Mouse (Mus musculus): ENCODE measurements around the gene Spocd1. TPM values are rescaled to one million over a fixed set of nuclear protein-coding genes. Genes with fewer than 3 reads are reported as not detected.

Spocd1 gene
- polyA plus RNA-seq, 1 experiment from 2014 or later, result 0.22 TPM

DNA sequence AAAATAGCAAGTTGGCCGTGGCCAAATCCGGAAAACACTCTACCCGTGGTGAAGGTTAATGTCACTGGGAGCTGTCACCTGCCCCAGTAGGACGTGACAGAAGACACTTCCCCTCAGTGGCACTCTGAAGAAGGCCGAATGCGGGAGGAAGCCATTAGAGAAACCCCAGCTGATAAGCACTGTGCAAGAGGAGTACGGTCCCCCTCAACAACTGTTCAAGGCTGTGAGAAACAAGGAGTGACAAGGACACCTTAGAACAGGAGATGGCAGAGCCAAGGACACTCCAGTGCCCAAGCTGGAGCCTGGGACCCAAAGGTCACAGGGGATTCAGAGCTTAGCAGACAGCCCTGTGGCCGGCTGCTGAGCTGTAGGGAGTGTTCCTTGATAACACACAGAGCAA lies 2.5 kb upstream of the Spocd1 start:
- ATAC-seq (replicated peaks; ENCODE audit: extremely low read depth, insufficient read depth, low FRiP score), result peak; percentile 84
- Histone ChIP-seq H3K4me1 (ENCODE audit: control insufficient read depth, insufficient read depth, low read length) (peaks cover 28% of the 10 kb centered on the region), H3K36me3 (ENCODE audit: control insufficient read depth, insufficient read depth) (no peaks in the 10 kb centered on the region), H3K4me3 (ENCODE audit: low read length) (no peak overlapping the region), H3K9me3 (replicated peaks; ENCODE audit: control insufficient read depth, low read length) (no peaks in the 10 kb centered on the region), H3K4me2 (ENCODE audit: low read depth, low read length) (peak overlapping the region; percentile 33), H3K9ac (ENCODE audit: low read length) (peak overlapping the region; percentile 38), H3K27ac (ENCODE audit: low read length) (peak overlapping the region; percentile 95), H3K27me3 (ENCODE audit: control insufficient read depth, insufficient read depth, low read length) (no peaks in the 10 kb centered on the region)
- 6% methylated on average over 8 of the region's 8 CpGs for WGBS

DNA sequence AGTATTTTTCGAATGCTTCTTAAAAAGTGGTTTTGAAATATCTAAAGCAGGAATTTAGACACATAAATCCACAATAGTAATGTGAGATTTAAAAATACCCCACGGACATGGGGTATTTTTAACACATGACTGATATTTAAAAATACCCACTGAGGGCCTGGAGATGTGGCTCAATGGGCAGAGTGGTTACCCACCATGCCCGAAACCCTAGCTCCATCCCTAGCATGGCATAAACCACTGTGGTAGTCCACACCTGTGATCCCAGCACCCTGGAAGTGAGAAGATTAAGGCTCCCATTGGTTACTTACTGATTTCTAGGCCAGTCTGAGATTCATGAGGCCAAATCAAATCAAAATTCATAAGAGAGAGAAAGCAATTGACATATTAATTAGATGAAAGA lies 2.0 kb upstream of the Spocd1 start:
- peaks cover 24% of the 10 kb centered on the region for H3K4me1 ChIP-seq (ENCODE audit: control insufficient read depth, insufficient read depth, low read length)
- WGBS, result 39% methylated on average over 3 of the region's 3 CpGs
- no peaks in the 10 kb centered on the region for H3K9me3 ChIP-seq (replicated peaks; ENCODE audit: control insufficient read depth, low read length)
- H3K9ac ChIP-seq (ENCODE audit: low read length), result no peak overlapping the region
- H3K4me2 ChIP-seq (ENCODE audit: low read depth, low read length), result no peak overlapping the region
- H3K4me3 ChIP-seq (ENCODE audit: low read length), result no peak overlapping the region
- ATAC-seq (replicated peaks; ENCODE audit: extremely low read depth, insufficient read depth, low FRiP score), result no peak
- H3K36me3 ChIP-seq (ENCODE audit: control insufficient read depth, insufficient read depth), result no peaks in the 10 kb centered on the region
- H3K27me3 ChIP-seq (ENCODE audit: control insufficient read depth, insufficient read depth, low read length), result no peaks in the 10 kb centered on the region
- H3K27ac ChIP-seq (ENCODE audit: low read length), result peak overlapping the region; percentile 95

DNA sequence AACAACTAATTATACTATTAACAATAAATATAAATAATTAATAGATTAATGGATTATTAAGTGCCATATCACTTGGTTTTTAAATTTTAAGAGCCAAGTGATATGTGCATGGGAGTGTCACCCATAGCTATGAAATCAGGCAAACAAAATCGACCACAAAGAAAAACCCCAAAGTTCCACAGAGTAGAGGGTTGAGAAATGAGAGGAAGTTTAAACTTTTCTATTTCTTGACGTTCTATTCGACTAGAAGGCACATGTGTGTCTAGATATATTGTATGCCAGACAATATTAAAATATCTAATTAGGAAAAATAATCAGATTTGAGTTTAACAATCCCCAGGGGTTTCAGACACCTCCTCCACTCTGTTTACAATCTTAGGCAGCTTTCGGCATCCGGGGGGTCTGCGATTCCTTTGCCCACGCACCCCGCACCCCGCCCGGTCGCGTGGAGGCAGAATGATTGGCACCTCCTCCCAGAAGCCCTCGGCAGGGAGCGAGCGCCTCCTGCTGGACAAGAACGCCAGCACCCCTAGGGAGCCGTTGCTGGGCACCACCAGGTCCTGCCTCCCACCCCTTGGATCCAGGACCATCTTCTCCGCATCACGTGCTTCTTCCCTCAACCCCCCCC lies 811 bp upstream of the Spocd1 start:
- Histone ChIP-seq H3K27ac (ENCODE audit: low read length) (no peak overlapping the region), H3K4me3 (ENCODE audit: low read length) (peak overlapping the region; percentile 32), H3K4me2 (ENCODE audit: low read depth, low read length) (peak overlapping the region; percentile 61), H3K36me3 (ENCODE audit: control insufficient read depth, insufficient read depth) (no peaks in the 10 kb centered on the region), H3K9me3 (replicated peaks; ENCODE audit: control insufficient read depth, low read length) (no peaks in the 10 kb centered on the region), H3K9ac (ENCODE audit: low read length) (peak overlapping the region; percentile 39), H3K4me1 (ENCODE audit: control insufficient read depth, insufficient read depth, low read length) (peaks cover 24% of the 10 kb centered on the region), H3K27me3 (ENCODE audit: control insufficient read depth, insufficient read depth, low read length) (no peaks in the 10 kb centered on the region)
- 6% methylated on average over 17 of the region's 19 CpGs for WGBS
- no peak for ATAC-seq (replicated peaks; ENCODE audit: extremely low read depth, insufficient read depth, low FRiP score)

DNA sequence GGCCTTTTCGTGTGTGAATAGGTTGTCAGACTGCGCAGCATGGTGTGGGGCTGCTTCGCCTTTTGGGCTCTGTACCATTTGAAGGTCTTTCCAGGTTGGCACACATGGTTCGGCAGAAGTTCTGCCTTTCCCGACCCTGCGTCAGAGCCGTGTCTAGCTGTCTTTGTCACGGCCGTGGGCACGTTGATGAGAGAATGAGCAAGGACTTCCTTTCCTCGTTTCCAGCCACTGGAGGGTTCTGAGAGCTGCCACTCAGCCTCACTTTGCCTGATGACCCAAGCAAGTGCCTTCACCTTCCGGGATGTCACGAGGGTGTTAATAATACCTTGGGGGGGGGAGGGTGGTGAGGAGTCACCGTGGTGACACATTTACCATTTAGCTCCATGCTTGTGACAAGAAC lies 4.6 kb downstream of the Spocd1 start:
- Histone ChIP-seq H3K36me3 (ENCODE audit: control insufficient read depth, insufficient read depth) (no peaks in the 10 kb centered on the region), H3K9ac (ENCODE audit: low read length) (no peak overlapping the region)
- WGBS, result 64% methylated on average over 14 of the region's 14 CpGs

DNA sequence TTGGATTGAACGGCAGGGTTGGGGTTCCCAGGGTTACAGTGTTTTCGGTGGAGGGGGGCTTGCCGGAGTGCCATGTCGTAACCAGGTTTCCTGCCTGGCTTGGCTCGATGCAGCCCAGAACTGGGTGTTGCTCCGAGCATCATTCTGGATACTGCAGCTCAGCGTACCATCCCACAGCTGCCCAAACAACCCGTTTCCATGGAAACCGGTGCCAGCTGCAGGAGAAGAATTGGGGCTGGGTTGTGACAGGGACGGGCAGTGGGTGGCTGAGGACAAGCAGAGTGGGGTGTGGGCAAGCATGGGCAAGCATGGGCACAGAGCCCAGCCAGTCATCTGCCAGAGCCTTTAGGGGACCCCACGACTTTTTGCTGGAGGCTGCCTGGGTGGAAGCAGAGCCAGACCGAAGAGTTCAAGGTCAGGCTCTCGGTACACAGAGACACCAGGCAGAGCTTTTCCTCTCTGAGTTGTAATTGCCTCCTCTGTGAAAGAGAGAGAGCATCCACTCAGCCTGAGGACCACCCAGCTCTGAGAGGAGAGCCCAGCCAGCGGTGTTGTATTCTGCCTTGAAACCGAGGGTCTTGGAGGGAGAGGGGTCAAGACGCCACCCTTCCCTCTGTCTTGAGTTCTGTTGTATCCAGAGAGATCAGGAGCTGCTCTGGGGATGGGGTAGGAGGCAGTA lies 5.3 kb downstream of the Spocd1 start:
- Histone ChIP-seq H3K9me3 (replicated peaks; ENCODE audit: control insufficient read depth, low read length) (no peaks in the 10 kb centered on the region), H3K4me1 (ENCODE audit: control insufficient read depth, insufficient read depth, low read length) (no peaks in the 10 kb centered on the region), H3K4me3 (ENCODE audit: low read length) (no peak overlapping the region), H3K27me3 (ENCODE audit: control insufficient read depth, insufficient read depth, low read length) (no peaks in the 10 kb centered on the region), H3K4me2 (ENCODE audit: low read depth, low read length) (no peak overlapping the region), H3K27ac (ENCODE audit: low read length) (no peak overlapping the region), H3K36me3 (ENCODE audit: control insufficient read depth, insufficient read depth) (no peaks in the 10 kb centered on the region), H3K9ac (ENCODE audit: low read length) (no peak overlapping the region)
- 64% methylated on average over 16 of the region's 16 CpGs for WGBS
- no peak for ATAC-seq (replicated peaks; ENCODE audit: extremely low read depth, insufficient read depth, low FRiP score)

More for the DNA sequence above, 4.6 kb downstream of the Spocd1 start:
- Histone ChIP-seq H3K27ac (ENCODE audit: low read length) (no peak overlapping the region), H3K27me3 (ENCODE audit: control insufficient read depth, insufficient read depth, low read length) (no peaks in the 10 kb centered on the region), H3K9me3 (replicated peaks; ENCODE audit: control insufficient read depth, low read length) (no peaks in the 10 kb centered on the region), H3K4me3 (ENCODE audit: low read length) (no peak overlapping the region), H3K4me2 (ENCODE audit: low read depth, low read length) (no peak overlapping the region), H3K4me1 (ENCODE audit: control insufficient read depth, insufficient read depth, low read length) (peaks cover 2% of the 10 kb centered on the region; the same call in 1 of the 2 replicates)
- no peak for ATAC-seq (replicated peaks; ENCODE audit: extremely low read depth, insufficient read depth, low FRiP score)

DNA sequence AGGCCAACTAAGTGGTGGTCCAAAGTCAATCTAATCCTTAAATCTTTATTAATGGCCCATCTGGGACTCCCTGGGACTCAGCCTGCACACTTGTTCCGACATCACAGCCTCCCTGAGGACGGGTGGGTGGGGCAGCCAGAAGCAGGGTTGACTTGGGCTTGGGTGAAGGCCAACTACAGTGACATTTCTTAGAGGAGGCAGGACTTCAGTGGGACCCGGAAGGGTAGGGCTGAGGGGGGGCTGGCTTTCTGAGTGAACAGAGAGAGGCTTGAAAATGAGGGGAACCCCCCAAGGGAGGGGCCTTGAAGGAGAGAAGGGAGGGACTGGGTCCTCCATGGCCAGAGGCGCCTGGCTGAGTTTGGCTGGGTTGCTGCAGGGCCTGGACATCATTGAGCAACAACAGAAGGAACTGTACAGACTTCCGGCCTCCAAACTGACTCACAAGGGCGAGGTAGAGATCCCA lies 22.3 kb downstream of the Spocd1 start:
- Histone ChIP-seq H3K4me2 (ENCODE audit: low read depth, low read length) (no peak overlapping the region), H3K36me3 (ENCODE audit: control insufficient read depth, insufficient read depth) (no peaks in the 10 kb centered on the region), H3K27me3 (ENCODE audit: control insufficient read depth, insufficient read depth, low read length) (no peaks in the 10 kb centered on the region), H3K27ac (ENCODE audit: low read length) (no peak overlapping the region), H3K9me3 (replicated peaks; ENCODE audit: control insufficient read depth, low read length) (no peaks in the 10 kb centered on the region), H3K4me1 (ENCODE audit: control insufficient read depth, insufficient read depth, low read length) (peaks cover 14% of the 10 kb centered on the region), H3K4me3 (ENCODE audit: low read length) (no peak overlapping the region), H3K9ac (ENCODE audit: low read length) (no peak overlapping the region)
- WGBS, result 56% methylated on average over 6 of the region's 6 CpGs
- no peak; the same call in 1 of the 2 replicates for ATAC-seq (replicated peaks; ENCODE audit: extremely low read depth, insufficient read depth, low FRiP score)

DNA sequence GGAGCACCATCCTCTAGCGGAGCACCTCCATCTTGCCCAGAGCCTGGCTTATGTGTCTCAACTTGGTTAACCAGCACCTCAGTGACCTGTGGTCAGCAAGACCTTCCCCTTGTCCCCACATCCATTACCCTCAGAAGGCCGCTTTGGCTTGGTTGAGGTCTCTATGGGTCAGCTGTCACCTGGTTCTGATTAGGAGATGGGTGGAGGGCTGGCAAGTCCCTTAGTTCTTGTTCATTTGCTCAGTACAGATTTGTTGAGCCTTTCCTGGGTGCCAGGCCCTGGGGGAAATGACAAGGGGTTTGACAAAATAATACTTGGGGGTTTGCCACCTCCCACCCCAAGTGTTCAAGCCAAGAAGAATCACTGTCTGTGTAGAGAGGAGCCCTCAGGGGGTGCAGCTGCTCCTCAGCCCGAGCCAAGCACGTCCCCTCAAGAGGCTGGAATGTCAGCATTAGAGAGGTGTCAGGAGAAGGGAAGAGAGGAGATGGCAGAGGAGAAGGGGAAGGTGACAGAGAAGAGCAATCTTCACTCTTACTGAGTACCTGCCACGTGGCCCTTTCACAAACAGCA lies 23.3 kb downstream of the Spocd1 start:
- no peaks in the 10 kb centered on the region for H3K36me3 ChIP-seq (ENCODE audit: control insufficient read depth, insufficient read depth)
- H3K27ac ChIP-seq (ENCODE audit: low read length), result no peak overlapping the region
- no peak overlapping the region for H3K9ac ChIP-seq (ENCODE audit: low read length)
- ATAC-seq (replicated peaks; ENCODE audit: extremely low read depth, insufficient read depth, low FRiP score), result peak; percentile 43; the same call in 1 of the 2 replicates
- no peaks in the 10 kb centered on the region for H3K9me3 ChIP-seq (replicated peaks; ENCODE audit: control insufficient read depth, low read length)
- H3K4me2 ChIP-seq (ENCODE audit: low read depth, low read length), result no peak overlapping the region
- no peak overlapping the region for H3K4me3 ChIP-seq (ENCODE audit: low read length)
- peaks cover 14% of the 10 kb centered on the region for H3K4me1 ChIP-seq (ENCODE audit: control insufficient read depth, insufficient read depth, low read length)
- H3K27me3 ChIP-seq (ENCODE audit: control insufficient read depth, insufficient read depth, low read length), result no peaks in the 10 kb centered on the region
- 39% methylated on average over 5 of the region's 5 CpGs for WGBS

DNA sequence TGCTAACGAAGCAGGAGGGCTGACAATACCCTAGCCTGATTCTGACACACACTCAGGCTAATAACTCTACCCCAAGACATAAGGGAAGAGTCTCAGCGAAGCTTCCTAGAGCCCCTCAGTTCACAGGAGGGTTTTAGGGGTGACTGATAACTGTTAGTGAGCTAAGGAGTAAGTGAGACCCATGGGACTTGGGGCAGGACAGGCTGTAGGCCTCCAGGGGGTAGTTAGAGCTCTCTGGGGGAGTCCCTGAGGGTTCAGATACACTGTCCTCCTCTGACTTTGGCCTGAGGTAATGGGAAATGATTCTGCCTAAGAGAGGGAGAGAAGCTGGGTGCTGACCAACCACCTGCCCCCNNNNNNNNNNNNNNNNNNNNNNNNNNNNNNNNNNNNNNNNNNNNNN lies 25.5 kb downstream of the Spocd1 start:
- no peak overlapping the region for H3K4me2 ChIP-seq (ENCODE audit: low read depth, low read length)
- H3K9ac ChIP-seq (ENCODE audit: low read length), result no peak overlapping the region
- WGBS, result 75% methylated on average over 2 of the region's 2 CpGs
- ATAC-seq (replicated peaks; ENCODE audit: extremely low read depth, insufficient read depth, low FRiP score), result no peak
- no peak overlapping the region for H3K27ac ChIP-seq (ENCODE audit: low read length)
- no peaks in the 10 kb centered on the region for H3K36me3 ChIP-seq (ENCODE audit: control insufficient read depth, insufficient read depth)
- H3K4me1 ChIP-seq (ENCODE audit: control insufficient read depth, insufficient read depth, low read length), result peaks cover 14% of the 10 kb centered on the region
- no peaks in the 10 kb centered on the region for H3K27me3 ChIP-seq (ENCODE audit: control insufficient read depth, insufficient read depth, low read length)
- H3K9me3 ChIP-seq (replicated peaks; ENCODE audit: control insufficient read depth, low read length), result no peaks in the 10 kb centered on the region
- no peak overlapping the region for H3K4me3 ChIP-seq (ENCODE audit: low read length)
